Mouse (Mus musculus) embryonic fibroblast, embryonic 13.5 days (primary cell): Measurements from ENCODE around the gene Ugt1a10. TPM values are rescaled to one million over a fixed set of nuclear protein-coding genes. Genes with fewer than 3 reads are reported as not detected.

Experiments used
- H3K27ac ChIP-seq: 2 replicates; pipeline ENCODE4 v1.5.1; 2012; ENCODE audit warnings: low read length, control low read depth, inconsistent platforms; ENCODE audit not compliant: insufficient read depth
- H3K4me1 ChIP-seq: 2 replicates; pipeline ENCODE4 v1.6.1; 2011; ENCODE audit warnings: low read length; ENCODE audit not compliant: control insufficient read depth, insufficient read depth
- H3K4me3 ChIP-seq: 2 replicates; pipeline ENCODE4 v1.5.1; 2011; ENCODE audit warnings: mild to moderate bottlenecking, control low read depth, low read length; ENCODE audit not compliant: insufficient read depth
- CTCF ChIP-seq: IDR thresholded peaks from 2 replicates; pipeline ENCODE4 v1.5.1; 2011; ENCODE audit warnings: mild to moderate bottlenecking, control low read depth, low read length, moderate library complexity, borderline replicate concordance; ENCODE audit not compliant: insufficient read depth
- POLR2A ChIP-seq: IDR thresholded peaks from 2 replicates; pipeline ENCODE4 v1.6.1; 2011; ENCODE audit warnings: low read depth, mild to moderate bottlenecking, control low read depth, low read length, moderate library complexity
- polyA plus RNA-seq: library from polyadenylated mRNA; stranded (reverse); fragments of >200 nt; gene quantifications from 2 replicates; pipeline ENCODE4 v1.2.4, GENCODE M21; 2011; ENCODE audit warnings: low read depth; ENCODE audit not compliant: missing spikeins, insufficient read length

Ugt1a10 gene
- polyA plus RNA-seq, 1 experiment: not detected

- no peak overlapping the region for H3K4me3 ChIP-seq
- H3K27ac ChIP-seq: no peak overlapping the region
These were observed 157.3 kb downstream of the Ugt1a10 start for GRCm38 (mm10) chr1:88212341-88213045.

GRCm38 (mm10) chr1:88213061-88213460 is 157.9 kb downstream of the Ugt1a10 start:
- Histone ChIP-seq H3K27ac (no peak overlapping the region), H3K4me3 (no peak overlapping the region), H3K4me1 (no peaks in the 10 kb centered on the region)
- TF ChIP-seq POLR2A: no peak
- TF ChIP-seq CTCF: no peak

More at GRCm38 (mm10) chr1:88212341-88213045, 157.3 kb downstream of the Ugt1a10 start:
- H3K4me1 ChIP-seq: no peaks in the 10 kb centered on the region
- no peak for TF ChIP-seq CTCF

GRCm38 (mm10) chr1:88213766-88214461 is 158.7 kb downstream of the Ugt1a10 start:
- Histone ChIP-seq H3K4me1 (no peaks in the 10 kb centered on the region), H3K4me3 (no peak overlapping the region), H3K27ac (no peak overlapping the region)
- TF ChIP-seq POLR2A (no peak), CTCF (no peak)

DNA sequence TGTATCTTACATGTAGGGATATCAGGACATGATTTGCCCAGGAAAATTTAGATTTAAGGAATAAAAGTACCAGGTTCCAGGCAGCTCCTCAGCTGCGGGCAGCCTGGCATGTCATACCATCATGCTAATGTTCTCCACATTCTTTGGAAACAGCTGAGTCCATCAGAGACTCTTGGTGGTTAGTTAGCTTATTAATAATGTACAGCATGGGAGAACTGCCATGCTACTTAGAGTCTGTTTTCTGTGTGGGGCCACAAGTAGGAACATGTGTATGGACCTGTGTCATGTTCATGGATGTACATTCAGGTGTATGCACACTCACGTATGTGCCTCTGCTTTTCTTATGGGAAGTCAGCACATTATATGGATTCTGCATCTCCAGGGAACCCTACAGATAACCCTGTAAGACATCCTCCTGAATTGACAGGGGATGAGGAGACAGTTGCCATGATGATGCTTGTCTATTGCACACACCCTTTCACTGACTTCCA is 159.3 kb downstream of the Ugt1a10 start:
- Histone ChIP-seq H3K27ac (no peak overlapping the region), H3K4me1 (no peaks in the 10 kb centered on the region), H3K4me3 (no peak overlapping the region)
- TF ChIP-seq POLR2A (no peak), CTCF (no peak)

- Histone ChIP-seq H3K4me1 (no peaks in the 10 kb centered on the region), H3K27ac (no peak overlapping the region), H3K4me3 (no peak overlapping the region)
- TF ChIP-seq POLR2A (no peak), CTCF (no peak)
These were observed 160.5 kb downstream of the Ugt1a10 start for GRCm38 (mm10) chr1:88215466-88216380.

DNA sequence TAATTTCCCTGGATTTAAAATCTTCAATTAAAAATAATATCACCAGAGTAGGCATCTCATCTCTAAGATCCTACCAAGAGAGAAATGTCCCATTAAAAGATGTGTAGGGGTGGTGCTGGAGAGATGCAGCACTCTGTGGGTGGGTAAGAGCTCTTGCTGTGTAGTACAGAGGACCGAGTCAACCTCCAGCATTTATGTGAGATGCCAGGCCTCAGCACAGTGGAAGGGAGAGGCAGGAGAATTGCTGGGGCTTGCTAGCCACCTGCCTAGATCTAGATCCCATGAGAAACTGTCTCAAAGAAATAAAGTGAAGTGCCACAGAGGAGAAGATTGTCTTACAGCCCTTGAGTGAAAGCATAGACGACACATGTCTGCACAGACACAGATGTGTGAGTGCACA is 161.4 kb downstream of the Ugt1a10 start:
- no peak overlapping the region for H3K27ac ChIP-seq
- TF ChIP-seq CTCF (no peak), POLR2A (no peak)
- H3K4me1 ChIP-seq: no peaks in the 10 kb centered on the region
- no peak overlapping the region for H3K4me3 ChIP-seq

GRCm38 (mm10) chr1:88217144-88217543 is 162.0 kb downstream of the Ugt1a10 start:
- TF ChIP-seq CTCF (no peak), POLR2A (no peak)
- H3K27ac ChIP-seq: no peak overlapping the region
- H3K4me3 ChIP-seq: no peak overlapping the region
- no peaks in the 10 kb centered on the region for H3K4me1 ChIP-seq

- Histone ChIP-seq H3K4me3 (no peak overlapping the region), H3K4me1 (no peaks in the 10 kb centered on the region), H3K27ac (no peak overlapping the region)
- TF ChIP-seq POLR2A (no peak), CTCF (no peak)
These were observed 162.4 kb downstream of the Ugt1a10 start for GRCm38 (mm10) chr1:88217576-88217975.

- Histone ChIP-seq H3K27ac (no peak overlapping the region), H3K4me3 (no peak overlapping the region), H3K4me1 (no peaks in the 10 kb centered on the region)
- TF ChIP-seq POLR2A (no peak), CTCF (no peak)
These were observed 162.9 kb downstream of the Ugt1a10 start for GRCm38 (mm10) chr1:88218051-88218450.
